Mouse (Mus musculus) lung, embryonic 16.5 days (tissue): ENCODE results near the gene Rgs3. TPM values are rescaled to one million over a fixed set of nuclear protein-coding genes. Genes with fewer than 3 reads are reported as not detected.

Experiments
- ATAC-seq: fragments of 200-750 bp; cut with Nextera tagmentation; 2 replicates; pipeline ENCODE4 v1.8.0; 2017; ENCODE audit warnings: low read depth, mild to moderate bottlenecking, moderate library complexity
- H3K27ac ChIP-seq: fragments of 300-500 bp; sonication (generic); 2 replicates; pipeline ENCODE4 v1.5.1; 2014; ENCODE audit warnings: mild to moderate bottlenecking, control low read depth, low read length
- H3K27me3 ChIP-seq: fragments of 300-500 bp; sonication (generic); 2 replicates; pipeline ENCODE4 v1.6.1; 2014; ENCODE audit warnings: low read depth, low read length, mixed read lengths; ENCODE audit not compliant: control insufficient read depth, insufficient read depth
- H3K36me3 ChIP-seq: fragments of 300-500 bp; sonication (generic); 2 replicates; pipeline ENCODE4 v1.6.1; 2014; ENCODE audit warnings: low read length; ENCODE audit not compliant: control insufficient read depth, insufficient read depth
- H3K4me1 ChIP-seq: fragments of 300-500 bp; sonication (generic); replicated peaks from 2 replicates; pipeline ENCODE4 v1.6.1; 2014; ENCODE audit warnings: low read length, mixed read lengths; ENCODE audit not compliant: control insufficient read depth, insufficient read depth
- H3K4me2 ChIP-seq: fragments of 300-500 bp; sonication (generic); 2 replicates; pipeline ENCODE4 v1.6.1; 2014; ENCODE audit warnings: low read depth, low read length, control low read depth
- H3K4me3 ChIP-seq: fragments of 300-500 bp; sonication (generic); 2 replicates; pipeline ENCODE4 v1.5.1; 2014; ENCODE audit warnings: mild to moderate bottlenecking, low read length, control low read depth
- H3K9ac ChIP-seq: fragments of 300-500 bp; sonication (generic); 2 replicates; pipeline ENCODE4 v1.6.1; 2014; ENCODE audit warnings: low read length, control low read depth
- H3K9me3 ChIP-seq: fragments of 300-500 bp; sonication (generic); 2 replicates; pipeline ENCODE4 v1.6.1; 2016; ENCODE audit warnings: low read length; ENCODE audit not compliant: control insufficient read depth
- WGBS: fragments of 180-500 bp; shearing (Covaris S2); extraction: QIAGEN DNeasy Blood & Tissue Kit; methylation state at CpG from one replicate; pipeline ENCODE4 v1.1.7; 2014; 5-methylcytosine and 5-hydroxymethylcytosine counted together
- polyA plus RNA-seq: library from polyadenylated mRNA; unstranded; fragments of >200 nt; fragmentation: Nextera tagmentation; extraction: Ambion mirVana; gene quantifications from 2 replicates; pipeline ENCODE4 v1.2.1, GENCODE M21; 2015

Gene Rgs3
- polyA plus RNA-seq, 1 experiment from 2014 or later: 57.4 TPM

DNA sequence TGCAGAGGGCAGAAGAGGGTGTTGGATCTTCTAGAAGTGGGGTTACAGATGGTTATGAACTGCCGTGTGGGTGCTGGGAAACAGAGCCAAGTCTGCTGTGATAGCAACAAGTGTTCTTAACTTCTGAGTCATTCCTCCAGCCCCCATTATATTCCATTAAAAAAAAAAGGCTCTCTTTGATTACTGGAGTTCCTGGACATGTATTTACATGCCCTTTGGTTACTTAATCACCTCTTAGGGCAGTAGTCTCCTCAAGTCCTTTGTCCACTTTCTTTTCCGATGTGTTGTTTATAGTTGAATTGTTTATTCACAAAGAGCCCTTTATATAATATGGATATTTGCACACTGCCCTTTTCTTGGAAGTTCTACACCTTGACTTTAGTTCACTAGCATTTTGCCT, 106.2 kb downstream of the Rgs3 start:
- H3K9ac ChIP-seq: no peak overlapping the region
- no peaks in the 10 kb centered on the region for H3K36me3 ChIP-seq
- no peak overlapping the region for H3K27ac ChIP-seq
- H3K4me2 ChIP-seq: no peak overlapping the region
- ATAC-seq: no peak
- no peak overlapping the region for H3K4me3 ChIP-seq
- WGBS: 16% methylated on average over 2 of the region's 2 CpGs
- peaks cover 43% of the 10 kb centered on the region for H3K4me1 ChIP-seq
- no peaks in the 10 kb centered on the region for H3K9me3 ChIP-seq
- no peaks in the 10 kb centered on the region for H3K27me3 ChIP-seq

DNA sequence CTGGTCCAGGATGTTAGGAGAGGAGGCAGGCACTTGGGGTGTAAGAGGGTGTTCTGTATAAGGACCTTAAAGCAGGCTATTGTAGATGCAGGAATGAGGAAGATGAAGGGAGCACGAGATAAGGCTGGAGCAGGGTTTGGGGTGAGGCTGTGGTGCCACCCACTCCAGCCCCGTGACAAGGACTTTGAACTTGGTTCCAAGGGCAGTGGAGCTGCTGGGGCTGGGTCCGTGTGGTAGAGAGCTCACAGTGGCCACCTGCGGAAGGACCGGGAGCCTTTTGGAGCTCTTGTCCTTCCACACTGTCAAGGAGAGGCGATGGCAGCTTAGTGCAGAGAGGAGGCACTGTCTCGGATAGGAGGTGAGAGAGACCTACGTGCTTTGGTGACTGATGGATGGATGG, 109.0 kb downstream of the Rgs3 start:
- Histone ChIP-seq H3K9me3 (no peaks in the 10 kb centered on the region), H3K36me3 (no peaks in the 10 kb centered on the region), H3K9ac (no peak overlapping the region), H3K4me3 (no peak overlapping the region), H3K4me1 (peaks cover 23% of the 10 kb centered on the region), H3K4me2 (no peak overlapping the region), H3K27ac (no peak overlapping the region), H3K27me3 (no peaks in the 10 kb centered on the region)
- peak; percentile 15; the same call in 1 of the 2 replicates for ATAC-seq
- 82% methylated on average over 8 of the region's 8 CpGs for WGBS

DNA sequence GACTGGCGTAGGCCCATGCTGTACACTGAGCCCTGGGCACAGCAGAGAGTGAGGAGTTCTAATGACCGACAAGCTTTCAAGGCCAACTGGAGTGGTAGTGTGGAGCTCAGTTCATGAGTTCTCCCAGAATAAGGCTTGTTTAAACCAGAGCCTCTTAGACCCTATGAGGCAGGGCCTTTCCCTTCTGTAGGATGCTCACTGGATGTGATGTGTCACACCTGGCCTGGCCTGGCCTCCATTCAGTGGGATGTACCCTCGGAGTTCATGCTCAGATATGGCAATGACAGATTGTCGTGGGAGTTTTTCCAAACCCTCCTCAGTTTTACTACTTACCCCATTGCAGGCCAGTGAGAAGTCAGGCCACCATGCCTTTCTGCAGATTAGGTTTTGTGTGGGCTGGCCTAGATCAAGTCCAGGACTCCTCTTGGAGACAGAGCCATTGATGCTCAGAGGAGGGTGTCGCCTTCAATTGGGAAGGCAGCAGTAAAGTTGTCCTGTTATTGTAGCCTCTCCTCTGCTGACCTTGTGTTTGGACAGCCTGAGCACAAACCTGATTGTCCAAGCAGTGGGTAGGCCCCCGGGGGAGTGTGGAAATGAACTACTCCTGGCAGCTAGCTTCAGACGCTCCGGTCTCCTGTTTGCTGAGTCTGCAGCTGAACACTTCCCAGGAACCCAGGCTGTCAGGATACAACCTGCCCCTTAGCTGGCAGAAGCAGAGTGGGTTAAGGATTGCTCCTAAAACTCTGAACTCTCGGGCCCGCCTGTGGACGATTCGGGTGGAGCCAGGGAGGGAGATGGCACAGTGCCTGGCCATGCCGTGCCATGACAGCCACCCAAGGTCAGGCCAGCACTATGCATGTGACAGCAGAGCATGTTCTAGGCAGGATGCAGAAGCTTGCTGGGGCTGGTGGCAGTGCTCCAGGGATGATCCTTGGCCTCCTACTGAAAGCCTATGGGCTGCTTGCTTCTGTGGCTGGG, 109.7 kb downstream of the Rgs3 start:
- H3K27me3 ChIP-seq: no peaks in the 10 kb centered on the region
- no peaks in the 10 kb centered on the region for H3K36me3 ChIP-seq
- peaks cover 22% of the 10 kb centered on the region for H3K4me1 ChIP-seq
- no peak overlapping the region for H3K9ac ChIP-seq
- no peaks in the 10 kb centered on the region for H3K9me3 ChIP-seq
- WGBS: 54% methylated on average over 13 of the region's 13 CpGs
- no peak for ATAC-seq
- no peak overlapping the region for H3K4me3 ChIP-seq
- H3K4me2 ChIP-seq: no peak overlapping the region
- H3K27ac ChIP-seq: no peak overlapping the region

DNA sequence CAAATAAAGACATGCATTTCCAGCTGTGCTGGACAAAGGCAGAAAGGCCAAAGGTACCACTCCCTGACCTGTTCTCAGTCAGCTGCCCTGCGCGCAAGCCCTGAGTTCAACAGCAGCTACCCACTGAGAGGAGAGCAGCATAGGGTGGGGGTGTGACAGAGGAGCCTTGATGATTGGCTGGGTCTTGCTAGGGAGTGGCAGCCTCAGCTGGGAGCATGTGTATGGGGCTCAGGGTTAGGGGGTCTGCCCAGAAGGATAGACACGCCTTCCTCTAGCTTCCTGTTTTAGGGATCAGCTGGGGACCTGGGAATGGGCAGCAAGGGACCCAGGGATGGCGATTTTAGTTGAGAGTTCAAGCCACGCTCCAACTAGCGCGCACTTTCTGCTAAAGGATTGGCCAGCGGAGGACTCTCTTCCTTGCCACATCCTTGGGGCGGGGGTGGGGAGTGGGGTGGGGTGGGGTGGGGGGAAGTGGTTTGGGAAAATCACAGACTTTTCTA, 113.9 kb downstream of the Rgs3 start:
- peak overlapping the region; percentile 68; the same call in 1 of the 2 replicates for H3K9ac ChIP-seq
- peak; percentile 74 for ATAC-seq
- no peaks in the 10 kb centered on the region for H3K9me3 ChIP-seq
- WGBS: 10% methylated on average over 9 of the region's 9 CpGs
- H3K27me3 ChIP-seq: no peaks in the 10 kb centered on the region
- H3K4me3 ChIP-seq: peak overlapping the region; percentile 55
- peaks cover 36% of the 10 kb centered on the region for H3K4me1 ChIP-seq
- no peaks in the 10 kb centered on the region for H3K36me3 ChIP-seq
- peak overlapping the region; percentile 61 for H3K4me2 ChIP-seq
- no peak overlapping the region; the same call in 1 of the 2 replicates for H3K27ac ChIP-seq

DNA sequence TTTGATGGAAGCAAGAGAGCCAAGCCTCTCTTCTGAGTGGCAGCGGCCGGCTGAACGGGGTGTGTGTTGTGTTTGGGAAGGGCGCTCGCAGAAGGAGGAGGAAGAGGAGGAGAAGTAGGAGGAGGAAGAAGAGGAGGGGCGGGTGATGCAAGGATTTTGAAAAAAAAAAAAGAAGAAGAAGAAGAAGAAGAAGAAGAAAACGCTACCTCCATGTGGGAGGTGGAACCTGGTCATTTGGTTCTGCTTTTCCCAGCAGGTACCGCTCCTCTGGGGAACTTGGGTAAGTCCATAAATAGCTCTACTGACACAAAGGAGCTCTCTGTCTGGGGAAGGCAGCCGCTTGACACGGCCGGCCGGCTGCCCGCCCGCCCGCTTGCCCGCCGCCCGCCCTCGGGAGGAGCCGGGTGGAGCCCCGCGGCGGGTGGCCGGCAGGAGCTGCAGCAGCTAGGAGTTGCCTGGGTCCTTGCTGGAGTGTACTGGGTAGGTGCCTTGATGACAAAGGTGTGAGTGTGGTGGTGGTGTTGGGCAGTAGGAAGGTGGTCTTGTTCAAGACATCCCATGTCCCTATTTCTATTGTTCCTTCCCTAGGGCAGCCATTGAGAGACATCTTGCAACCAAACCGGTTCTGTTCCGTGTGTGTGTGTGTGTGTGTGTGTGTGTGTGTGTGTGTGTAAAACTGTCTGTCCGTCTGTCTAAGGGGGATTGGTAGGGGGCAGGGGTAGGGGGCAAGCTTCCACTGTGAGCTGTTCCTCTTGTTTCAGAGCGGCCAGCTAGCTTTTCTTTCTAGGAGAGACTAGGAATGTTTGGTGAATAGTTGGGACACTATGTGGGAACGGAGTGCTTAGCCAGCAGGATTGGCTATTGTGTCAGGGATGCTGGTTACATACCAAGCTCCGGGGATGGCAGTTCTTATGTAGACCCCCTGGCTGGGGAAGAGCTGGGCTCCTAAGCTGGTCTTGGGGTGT, 114.7 kb downstream of the Rgs3 start:
- Histone ChIP-seq H3K4me1 (peaks cover 31% of the 10 kb centered on the region), H3K36me3 (no peaks in the 10 kb centered on the region), H3K4me3 (peak overlapping the region; percentile 55), H3K27me3 (no peaks in the 10 kb centered on the region), H3K4me2 (peak overlapping the region; percentile 61), H3K9ac (peak overlapping the region; percentile 68), H3K27ac (peak overlapping the region; percentile 40), H3K9me3 (no peaks in the 10 kb centered on the region)
- 6% methylated on average over 29 of the region's 30 CpGs for WGBS
- peak; percentile 71 for ATAC-seq

DNA sequence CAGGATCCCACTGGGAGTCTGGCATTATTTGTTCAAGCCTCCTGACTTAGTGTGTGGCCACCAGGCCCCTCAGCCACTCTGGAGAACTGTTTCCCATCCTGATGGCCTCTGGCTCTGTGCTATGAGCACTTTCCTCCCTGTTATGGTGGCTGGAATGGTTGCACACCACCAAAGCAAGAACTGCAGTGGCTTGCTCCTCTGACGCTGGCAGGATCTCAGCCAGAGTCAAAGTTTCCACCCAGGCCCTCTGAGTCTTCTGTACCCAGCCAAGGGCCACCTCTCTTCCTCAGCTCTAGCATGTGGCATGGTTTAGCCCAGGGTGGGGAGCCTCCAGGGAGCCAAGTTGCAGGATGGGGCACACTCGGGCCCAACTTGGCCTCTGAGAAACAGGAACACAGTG, 115.7 kb downstream of the Rgs3 start:
- peak overlapping the region; percentile 68; the same call in 1 of the 2 replicates for H3K9ac ChIP-seq

DNA sequence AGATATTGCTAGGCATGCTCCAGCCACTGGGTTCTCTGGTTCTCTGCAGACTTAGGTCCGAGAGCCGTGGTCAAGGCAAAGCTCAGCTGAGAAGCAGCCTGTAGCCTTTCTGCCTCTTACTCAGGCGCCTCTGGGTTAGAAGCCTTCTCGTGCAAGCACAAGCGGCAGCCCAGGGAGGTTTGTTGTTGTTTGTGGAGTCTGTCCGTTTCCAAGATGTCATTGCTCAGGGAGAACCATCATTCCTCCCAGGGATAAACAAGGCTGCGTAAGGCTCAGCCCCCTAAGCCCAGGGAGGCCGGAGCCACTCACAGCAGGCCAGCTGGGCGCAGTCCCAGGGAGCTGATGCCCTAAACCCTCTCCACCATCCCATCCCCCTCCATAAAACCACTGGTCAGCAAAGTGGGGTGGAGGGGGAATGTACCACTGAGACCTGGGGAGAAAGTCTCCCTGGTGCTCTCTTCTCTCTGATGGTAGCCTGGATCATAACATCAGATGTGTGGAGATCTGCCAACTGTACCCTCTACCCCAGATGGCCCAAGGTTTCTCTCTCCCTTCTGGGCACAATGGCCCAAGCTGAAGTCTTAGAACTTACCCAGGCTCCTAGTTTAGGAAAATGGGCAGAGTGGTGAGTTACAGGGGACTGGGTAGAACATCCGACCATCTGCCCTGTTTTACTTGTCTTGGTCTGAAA, 117.5 kb downstream of the Rgs3 start:
- no peaks in the 10 kb centered on the region for H3K9me3 ChIP-seq
- no peaks in the 10 kb centered on the region for H3K27me3 ChIP-seq
- ATAC-seq: peak; percentile 16; the same call in 1 of the 2 replicates
- H3K4me1 ChIP-seq: peaks cover 24% of the 10 kb centered on the region
- no peak overlapping the region for H3K9ac ChIP-seq
- no peaks in the 10 kb centered on the region for H3K36me3 ChIP-seq
- no peak overlapping the region for H3K27ac ChIP-seq
- H3K4me3 ChIP-seq: no peak overlapping the region
- 55% methylated on average over 10 of the region's 10 CpGs for WGBS
- no peak overlapping the region for H3K4me2 ChIP-seq

More for the DNA sequence above, 115.7 kb downstream of the Rgs3 start:
- no peak for ATAC-seq
- WGBS: 69% methylated on average over 2 of the region's 2 CpGs
- Histone ChIP-seq H3K27me3 (no peaks in the 10 kb centered on the region), H3K27ac (no peak overlapping the region), H3K4me2 (peak overlapping the region; percentile 61), H3K4me1 (peaks cover 24% of the 10 kb centered on the region), H3K9me3 (no peaks in the 10 kb centered on the region), H3K4me3 (no peak overlapping the region; the same call in 1 of the 2 replicates), H3K36me3 (no peaks in the 10 kb centered on the region)

DNA sequence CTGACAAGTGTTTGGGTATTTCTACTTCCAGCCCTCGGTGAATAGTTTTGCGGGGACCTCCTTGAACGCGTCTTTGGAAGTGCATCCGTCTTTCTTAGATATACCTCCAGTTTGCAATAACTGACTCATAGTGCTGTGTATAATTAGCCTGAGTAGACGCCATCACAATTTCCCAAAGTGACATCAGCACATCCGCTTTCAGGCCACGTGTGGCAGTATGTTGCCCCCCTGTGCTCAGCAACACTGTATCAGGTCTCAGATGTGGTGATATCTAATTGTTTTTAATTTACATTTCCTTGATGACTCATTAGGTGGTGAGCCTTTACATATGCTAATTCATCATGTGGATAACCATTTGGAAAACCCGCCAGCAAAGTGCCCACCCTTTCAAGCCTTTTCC, 119.5 kb downstream of the Rgs3 start:
- Histone ChIP-seq H3K4me1 (peaks cover 18% of the 10 kb centered on the region), H3K36me3 (no peaks in the 10 kb centered on the region), H3K9me3 (no peaks in the 10 kb centered on the region), H3K27ac (no peak overlapping the region), H3K27me3 (no peaks in the 10 kb centered on the region), H3K9ac (no peak overlapping the region), H3K4me3 (no peak overlapping the region), H3K4me2 (no peak overlapping the region)
- ATAC-seq: no peak
- 76% methylated on average over 9 of the region's 9 CpGs for WGBS
